Comparison of ENCODE assay signal across 18 mouse cellular contexts in genomic region chr16:11659111-11659720, GRCm38 (mm10).
A peak's percentile ranks its signal among the peaks of the same experiment; 100 is the strongest.
DNase-seq lines count a peak whose midpoint lies in the region; ATAC-seq and TF ChIP-seq lines count a peak whose summit lies in the region.
"Had no signal": no experiment of that assay in that cellular context is flagged by ENCODE, and none has a peak within 500 bp of the region (broad histone marks: within the 10 kb centered on the region; RNA-seq: fewer than 3 reads in every experiment).

No protein-coding gene starts in this region.

- H3K27ac ChIP-seq in hindbrain, postnatal 0 days: no peak overlapping the region
- H3K27ac ChIP-seq: hindbrain, embryonic 12.5 days; midbrain, embryonic 15.5 days had no signal

- no peak overlapping the region for H3K4me2 ChIP-seq in hindbrain, postnatal 0 days (ENCODE audit: low read depth, low read length)
- H3K4me2 ChIP-seq: hindbrain, embryonic 12.5 days; midbrain, embryonic 15.5 days had no signal

- no peaks in the 10 kb centered on the region for H3K27me3 ChIP-seq in megakaryocyte, embryonic 14.5 days (replicated peaks)
- H3K27me3 ChIP-seq in hindbrain, postnatal 0 days (ENCODE audit: insufficient read depth, low read length): no peaks in the 10 kb centered on the region
- H3K27me3 ChIP-seq: hindbrain, embryonic 12.5 days; midbrain, embryonic 15.5 days had no signal

- ATAC-seq in common myeloid progenitor, adult 5-6 weeks (replicated peaks; ENCODE audit: low read depth, poor library complexity, severe bottlenecking): peak; percentile 92
- ATAC-seq in hindbrain, postnatal 0 days: no peak
- ATAC-seq: forebrain, embryonic 16.5 days; intestine, embryonic 16.5 days; midbrain, embryonic 15.5 days had no signal

- TF ChIP-seq CTCF in hindbrain, postnatal 0 days (IDR thresholded peaks at IDR 0.05; ENCODE audit: low read depth): no peak

- H3K4me3 ChIP-seq in megakaryocyte, embryonic 14.5 days (replicated peaks): peak overlapping the region; percentile 73
- no peak overlapping the region for H3K4me3 ChIP-seq in hindbrain, postnatal 0 days (ENCODE audit: low read length)
- H3K4me3 ChIP-seq: hindbrain, embryonic 12.5 days; midbrain, embryonic 15.5 days had no signal

- H3K9me3 ChIP-seq in megakaryocyte, embryonic 14.5 days: no peaks in the 10 kb centered on the region
- no peaks in the 10 kb centered on the region for H3K9me3 ChIP-seq in hindbrain, postnatal 0 days (ENCODE audit: low read length)
- H3K9me3 ChIP-seq: hindbrain, embryonic 12.5 days; midbrain, embryonic 15.5 days had no signal

- 86% methylated on average over 6 of the region's 6 CpGs for WGBS in hindbrain, postnatal 0 days

- no peak overlapping the region for H3K9ac ChIP-seq in hindbrain, postnatal 0 days (replicated peaks; ENCODE audit: low read length)
- H3K9ac ChIP-seq: hindbrain, embryonic 12.5 days; midbrain, embryonic 15.5 days had no signal

- H3K36me3 ChIP-seq in megakaryocyte, embryonic 14.5 days (replicated peaks; ENCODE audit: low read length): peaks cover 36% of the 10 kb centered on the region
- no peaks in the 10 kb centered on the region for H3K36me3 ChIP-seq in hindbrain, postnatal 0 days (ENCODE audit: insufficient read depth, low read length)
- H3K36me3 ChIP-seq: hindbrain, embryonic 12.5 days; midbrain, embryonic 15.5 days had no signal

- DNase-seq in A20 (ENCODE audit: low read depth, low spot score): peak; percentile 83
- DNase-seq in CD4-positive helper T cell, adult 2 months (ENCODE audit: low read depth, low spot score): peak; percentile 35
- no peak for DNase-seq in left cerebral cortex, adult 11 months (ENCODE audit: low spot score)
- DNase-seq in hindbrain, postnatal 0 days (ENCODE audit: low spot score): no peak
- DNase-seq in left cerebral cortex, adult 18-20 months (ENCODE audit: low spot score in 2 of 2): no peak
- no peak for DNase-seq in adrenal gland, postnatal 25 days
- DNase-seq: cerebellum, adult 11 months; gastrocnemius, postnatal 10 days; layer of hippocampus, adult 9-11 months; lung, adult 2 months; lung, postnatal 4 days; right cerebral cortex, postnatal 14 days had no signal

- peaks cover 86% of the 10 kb centered on the region for H3K4me1 ChIP-seq in megakaryocyte, embryonic 14.5 days
- no peaks in the 10 kb centered on the region for H3K4me1 ChIP-seq in hindbrain, postnatal 0 days (ENCODE audit: insufficient read depth, low read length)
- H3K4me1 ChIP-seq: hindbrain, embryonic 12.5 days had no signal

Comparison
In these comparisons a context has a peak if more than half of its experiments do, and no peak if none do; other contexts are left out.
1. DNase-seq: peak in A20 (single experiment) and CD4-positive helper T cell, adult 2 months (single experiment); none in left cerebral cortex, adult 11 months (single experiment), hindbrain, postnatal 0 days (single experiment), left cerebral cortex, adult 18-20 months (0 of 2) and adrenal gland, postnatal 25 days (single experiment).